Mouse (Mus musculus) lung, adult 2 months (tissue): ENCODE results near the gene Tmem11.

Source experiments
- CTCF ChIP-seq: fragments of 200-500 bp; IDR thresholded peaks from 2 replicates; pipeline ENCODE4 v1.5.1; 2011; ENCODE audit warnings: mild to moderate bottlenecking, low read length, control low read depth; ENCODE audit not compliant: insufficient read depth
- POLR2A ChIP-seq: fragments of 200-500 bp; IDR thresholded peaks from 2 replicates; pipeline ENCODE4 v1.6.1; 2011; ENCODE audit warnings: low read depth, mild to moderate bottlenecking, control low read depth, low read length, borderline replicate concordance; ENCODE audit errors: extremely low read depth

DNA sequence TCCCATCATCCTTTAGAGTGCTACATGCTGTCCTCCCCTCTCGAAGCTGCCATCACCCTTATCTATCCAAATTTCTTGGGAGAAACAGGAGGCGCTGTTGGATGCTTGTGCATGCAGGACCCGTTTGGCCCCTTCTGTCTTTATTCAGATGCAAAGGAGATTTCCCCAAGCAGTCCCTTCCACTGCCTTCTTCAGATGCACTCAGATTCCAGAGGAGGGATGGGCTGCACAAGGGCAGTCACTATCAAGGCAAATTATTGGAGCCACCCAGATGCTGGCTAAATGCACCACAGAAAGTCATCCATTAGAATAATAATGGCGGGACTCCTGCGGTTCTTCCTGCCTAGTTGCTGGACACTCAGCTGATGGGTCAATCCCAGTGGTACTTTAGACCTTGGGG, 43.9 kb upstream of the Tmem11 start:
- TF ChIP-seq CTCF (no peak), POLR2A (no peak)
